Mouse (Mus musculus) hindbrain, embryonic 16.5 days (tissue): Measurements from ENCODE around the gene Art3. TPM values are rescaled to one million over a fixed set of nuclear protein-coding genes. Genes with fewer than 3 reads are reported as not detected.
A peak's percentile ranks its signal among the peaks of the same experiment; 100 is the strongest.

Experiments used
- ATAC-seq: fragments of 200-750 bp; cut with Nextera tagmentation; 2 replicates; pipeline ENCODE4 v1.8.0; 2017; ENCODE audit warnings: moderate TSS enrichment, moderate library complexity
- H3K27ac ChIP-seq: fragments of 300-500 bp; sonication (generic); 2 replicates; pipeline ENCODE4 v1.5.1; 2014; ENCODE audit warnings: low read depth, mild to moderate bottlenecking, control low read depth, low read length, moderate library complexity
- H3K27me3 ChIP-seq: fragments of 300-500 bp; sonication (generic); replicated peaks from 2 replicates; pipeline ENCODE4 v1.6.1; 2014; ENCODE audit warnings: low read length; ENCODE audit not compliant: control insufficient read depth, insufficient read depth
- H3K36me3 ChIP-seq: fragments of 300-500 bp; sonication (generic); 2 replicates; pipeline ENCODE4 v1.6.1; 2014; ENCODE audit warnings: mild to moderate bottlenecking, low read length, moderate library complexity, mixed read lengths; ENCODE audit not compliant: control insufficient read depth, insufficient read depth
- H3K4me1 ChIP-seq: fragments of 300-500 bp; sonication (generic); 2 replicates; pipeline ENCODE4 v1.6.1; 2014; ENCODE audit warnings: low read depth, low read length; ENCODE audit not compliant: control insufficient read depth, insufficient read depth
- H3K4me2 ChIP-seq: fragments of 300-500 bp; sonication (generic); 2 replicates; pipeline ENCODE4 v1.6.1; 2014; ENCODE audit warnings: mild to moderate bottlenecking, low read length, control low read depth, moderate library complexity
- H3K4me3 ChIP-seq: fragments of 300-500 bp; sonication (generic); 2 replicates; pipeline ENCODE4 v1.5.1; 2014; ENCODE audit warnings: mild to moderate bottlenecking, low read length, control low read depth, moderate library complexity
- H3K9ac ChIP-seq: fragments of 300-500 bp; sonication (generic); 2 replicates; pipeline ENCODE4 v1.6.1; 2014; ENCODE audit warnings: low read depth, mild to moderate bottlenecking, control low read depth, low read length, moderate library complexity
- H3K9me3 ChIP-seq: fragments of 300-500 bp; sonication (generic); 2 replicates; pipeline ENCODE4 v1.6.1; 2014; ENCODE audit warnings: mild to moderate bottlenecking, low read length, moderate library complexity; ENCODE audit not compliant: control insufficient read depth
- WGBS: fragments of 180-500 bp; shearing (Covaris S2); extraction: QIAGEN DNeasy Blood & Tissue Kit; methylation state at CpG from one replicate; pipeline ENCODE4 v1.1.7; 2014; 5-methylcytosine and 5-hydroxymethylcytosine counted together
- polyA plus RNA-seq: library from polyadenylated mRNA; unstranded; fragments of >200 nt; fragmentation: Nextera tagmentation; extraction: Ambion mirVana; gene quantifications from 2 replicates; pipeline ENCODE4 v1.2.1, GENCODE M21; 2015

Art3 gene
- polyA plus RNA-seq, 1 experiment from 2014 or later: 6.7 TPM

DNA sequence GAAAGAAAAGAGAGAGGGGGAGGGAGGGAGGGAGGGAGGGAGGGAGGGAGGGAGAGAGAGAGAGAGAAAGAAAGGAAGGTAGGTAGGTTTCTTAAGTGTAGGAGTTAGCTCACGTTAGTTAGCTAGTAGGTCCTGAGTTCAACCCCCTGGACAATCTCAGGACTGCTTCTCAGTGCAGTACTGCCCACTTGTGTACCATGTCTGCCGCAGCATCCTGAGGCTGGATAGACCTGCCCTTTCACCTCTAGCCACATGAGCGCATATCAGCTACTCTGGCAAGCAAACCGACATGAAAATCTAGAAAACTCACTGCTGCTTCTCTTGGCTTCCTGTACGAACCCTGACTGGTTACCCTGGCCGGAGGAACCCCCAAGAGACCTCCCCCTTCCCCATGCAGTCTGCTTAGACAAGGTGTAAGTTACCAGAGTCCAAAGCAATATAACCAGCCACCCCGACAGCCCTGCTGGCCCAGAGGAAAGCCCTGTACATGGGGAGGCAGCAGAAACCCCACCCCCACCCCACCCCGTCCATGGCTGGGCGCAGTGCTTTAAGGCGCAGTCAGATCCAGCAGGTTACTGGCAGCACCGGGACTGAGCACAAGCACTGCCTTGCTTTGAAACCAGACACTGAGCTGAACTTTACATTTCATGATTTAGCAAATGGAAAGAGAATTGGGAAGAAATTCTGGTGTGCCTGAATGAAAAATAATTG is 81.8 kb downstream of the Art3 start:
- Histone ChIP-seq H3K4me3 (no peak overlapping the region), H3K27me3 (no peaks in the 10 kb centered on the region), H3K27ac (no peak overlapping the region), H3K36me3 (peaks cover 29% of the 10 kb centered on the region), H3K9ac (no peak overlapping the region), H3K9me3 (no peaks in the 10 kb centered on the region), H3K4me1 (no peaks in the 10 kb centered on the region), H3K4me2 (no peak overlapping the region)
- no peak for ATAC-seq
- WGBS: 87% methylated on average over 11 of the region's 11 CpGs

DNA sequence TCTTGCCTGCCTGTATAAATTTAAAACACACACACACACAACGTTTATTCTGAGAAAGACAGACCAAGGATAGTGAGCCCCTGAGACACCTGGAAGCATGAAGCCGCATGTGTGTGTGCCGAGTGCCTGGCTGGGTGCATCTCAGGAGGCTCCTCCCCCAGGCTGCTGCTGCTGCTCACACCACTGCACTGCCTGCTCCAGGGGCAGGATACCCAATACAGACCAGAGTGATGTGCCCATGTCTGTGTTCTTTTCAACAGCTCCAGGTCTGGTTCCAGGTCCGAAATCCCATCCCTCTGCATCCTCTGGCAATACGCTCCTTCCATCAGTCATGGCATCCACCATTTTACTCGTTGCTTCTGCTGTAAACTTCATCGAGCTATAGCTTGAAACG is 82.4 kb downstream of the Art3 start:
- no peak overlapping the region for H3K9ac ChIP-seq
- H3K4me3 ChIP-seq: no peak overlapping the region
- no peaks in the 10 kb centered on the region for H3K4me1 ChIP-seq
- H3K4me2 ChIP-seq: no peak overlapping the region
- H3K36me3 ChIP-seq: peaks cover 29% of the 10 kb centered on the region
- WGBS: 87% methylated on average over 8 of the region's 8 CpGs
- H3K27ac ChIP-seq: no peak overlapping the region
- H3K9me3 ChIP-seq: no peaks in the 10 kb centered on the region
- H3K27me3 ChIP-seq: no peaks in the 10 kb centered on the region
- ATAC-seq: no peak

DNA sequence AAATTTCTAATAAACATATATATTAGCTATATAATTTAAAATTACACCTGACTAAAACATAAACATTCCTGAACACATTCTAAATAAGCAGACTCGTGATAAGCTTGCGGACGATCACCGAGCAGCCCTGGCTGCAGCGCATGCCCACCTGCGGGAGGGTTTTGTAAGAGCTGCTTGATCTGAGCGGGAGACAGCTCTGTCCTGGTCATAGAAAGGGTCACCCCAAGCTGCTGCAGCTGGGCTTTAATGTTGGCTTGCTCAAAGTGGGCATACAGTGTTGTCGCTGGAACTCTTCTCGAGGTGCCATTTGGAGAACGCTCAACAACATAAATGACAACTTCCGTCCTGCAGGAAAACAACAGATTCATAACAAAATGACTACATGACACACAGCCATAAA is 92.5 kb downstream of the Art3 start:
- H3K9me3 ChIP-seq: no peaks in the 10 kb centered on the region
- no peak overlapping the region for H3K27ac ChIP-seq
- H3K4me1 ChIP-seq: no peaks in the 10 kb centered on the region
- peaks cover 48% of the 10 kb centered on the region for H3K36me3 ChIP-seq
- no peak overlapping the region for H3K4me3 ChIP-seq
- no peak for ATAC-seq
- H3K4me2 ChIP-seq: no peak overlapping the region
- 97% methylated on average over 11 of the region's 11 CpGs for WGBS
- no peaks in the 10 kb centered on the region for H3K27me3 ChIP-seq
- no peak overlapping the region for H3K9ac ChIP-seq

DNA sequence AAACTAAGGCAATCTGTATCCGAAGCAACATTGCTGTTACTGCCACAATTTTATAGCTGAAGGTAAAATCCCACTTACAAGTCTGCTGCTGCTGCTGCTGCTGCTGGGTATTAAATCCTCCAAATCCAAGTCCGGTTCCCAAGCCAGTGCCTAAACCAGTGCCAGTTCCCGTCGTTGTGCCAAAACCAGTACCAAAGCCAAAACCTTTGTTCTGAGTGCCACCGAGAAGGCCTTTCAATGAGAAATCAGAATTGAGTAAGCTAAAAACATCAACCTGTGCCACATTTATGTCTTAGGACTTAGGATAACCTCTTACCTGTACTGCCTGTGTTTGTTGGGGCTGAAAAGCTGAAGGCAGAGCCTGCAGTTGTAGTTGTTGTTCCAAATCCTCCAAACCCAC is 99.1 kb downstream of the Art3 start:
- no peak overlapping the region for H3K9ac ChIP-seq
- H3K9me3 ChIP-seq: no peaks in the 10 kb centered on the region
- H3K4me1 ChIP-seq: peaks cover 12% of the 10 kb centered on the region
- WGBS: 79% methylated on average over 5 of the region's 5 CpGs
- H3K27me3 ChIP-seq: no peaks in the 10 kb centered on the region
- peaks cover 29% of the 10 kb centered on the region for H3K36me3 ChIP-seq
- no peak overlapping the region for H3K4me2 ChIP-seq
- no peak overlapping the region for H3K27ac ChIP-seq
- no peak overlapping the region for H3K4me3 ChIP-seq
- no peak for ATAC-seq

DNA sequence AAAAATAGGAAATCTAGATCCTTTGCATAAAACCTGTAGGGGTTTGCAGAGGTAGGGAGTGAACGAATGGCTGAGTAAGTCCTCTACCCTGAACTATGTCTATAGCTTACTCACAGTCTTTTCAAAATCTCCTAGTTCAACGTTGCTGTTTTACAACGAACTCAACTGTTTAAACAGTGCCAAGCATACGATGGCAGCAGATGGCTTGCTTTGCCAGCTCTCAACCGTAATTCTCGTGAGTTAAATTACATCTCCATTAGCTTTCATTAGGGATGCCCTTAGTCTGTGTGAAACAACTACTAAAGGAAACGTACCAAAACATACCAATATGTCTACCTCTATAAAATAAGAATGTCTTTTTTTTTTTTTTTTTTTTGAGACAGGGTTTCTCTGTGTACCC is 100.0 kb downstream of the Art3 start:
- no peaks in the 10 kb centered on the region for H3K27me3 ChIP-seq
- no peak overlapping the region for H3K27ac ChIP-seq

DNA sequence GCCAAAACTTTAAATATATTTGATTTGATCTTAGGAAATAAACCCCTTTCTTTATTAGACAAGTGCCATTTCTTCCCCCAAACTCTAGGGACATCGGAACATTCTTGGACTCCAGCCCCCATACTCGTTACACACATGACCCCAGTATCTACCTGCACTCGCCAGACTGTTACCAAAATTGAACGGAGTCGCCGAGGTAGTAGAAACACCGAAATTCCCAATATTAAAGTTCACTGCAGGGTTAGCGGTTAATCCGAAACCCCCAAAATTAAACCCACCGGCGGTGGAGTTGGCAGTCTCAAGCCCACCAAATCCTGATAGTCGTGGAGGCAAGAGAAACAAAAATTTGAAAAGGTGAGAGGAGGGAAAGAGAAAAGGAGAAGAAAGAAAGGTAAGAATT is 102.4 kb downstream of the Art3 start:
- Histone ChIP-seq H3K4me2 (peak overlapping the region; percentile 91), H3K9me3 (no peaks in the 10 kb centered on the region), H3K4me3 (peak overlapping the region; percentile 64), H3K27ac (no peak overlapping the region; the same call in 1 of the 2 replicates), H3K27me3 (no peaks in the 10 kb centered on the region), H3K36me3 (peaks cover 4% of the 10 kb centered on the region; the same call in 1 of the 2 replicates), H3K4me1 (peaks cover 12% of the 10 kb centered on the region), H3K9ac (peak overlapping the region; percentile 92)
- under 1% methylated on average over 12 of the region's 12 CpGs for WGBS
- no peak for ATAC-seq

More for the DNA sequence above, 100.0 kb downstream of the Art3 start:
- WGBS: 69% methylated on average over 7 of the region's 7 CpGs
- no peak for ATAC-seq
- Histone ChIP-seq H3K9me3 (no peaks in the 10 kb centered on the region), H3K9ac (no peak overlapping the region), H3K4me3 (no peak overlapping the region), H3K4me2 (no peak overlapping the region), H3K36me3 (peaks cover 27% of the 10 kb centered on the region), H3K4me1 (peaks cover 12% of the 10 kb centered on the region)

DNA sequence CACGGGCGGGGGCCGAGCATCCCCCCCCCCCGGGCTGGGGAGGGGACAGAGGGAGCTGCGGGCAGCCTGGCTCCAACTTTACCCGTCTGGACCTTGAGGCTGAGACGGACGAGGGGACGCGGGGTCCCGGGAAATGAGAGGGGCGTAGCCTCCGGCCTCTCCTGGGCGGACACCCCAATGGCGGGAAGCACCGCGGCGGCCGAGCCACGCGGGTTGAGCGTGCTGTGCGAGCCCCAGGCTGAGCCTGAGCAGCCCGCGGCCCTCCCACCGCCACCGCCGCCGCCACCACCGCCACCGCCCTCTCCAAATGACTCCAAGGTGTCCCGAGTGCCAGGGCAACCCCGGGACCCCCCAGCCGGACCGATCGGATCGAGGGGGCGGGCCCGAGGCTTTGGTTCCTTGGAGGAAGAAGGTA is 103.0 kb downstream of the Art3 start:
- Histone ChIP-seq H3K4me3 (peak overlapping the region; percentile 64), H3K36me3 (0 out of 2 replicates have a peak, but pooled peaks cover 3% of the 10 kb centered on the region), H3K9ac (peak overlapping the region; percentile 92), H3K4me1 (peaks cover 12% of the 10 kb centered on the region), H3K27ac (peak overlapping the region; percentile 82), H3K9me3 (no peaks in the 10 kb centered on the region), H3K4me2 (peak overlapping the region; percentile 91), H3K27me3 (no peaks in the 10 kb centered on the region)
- no peak for ATAC-seq
- WGBS: 0% methylated on average over 12 of the region's 39 CpGs

DNA sequence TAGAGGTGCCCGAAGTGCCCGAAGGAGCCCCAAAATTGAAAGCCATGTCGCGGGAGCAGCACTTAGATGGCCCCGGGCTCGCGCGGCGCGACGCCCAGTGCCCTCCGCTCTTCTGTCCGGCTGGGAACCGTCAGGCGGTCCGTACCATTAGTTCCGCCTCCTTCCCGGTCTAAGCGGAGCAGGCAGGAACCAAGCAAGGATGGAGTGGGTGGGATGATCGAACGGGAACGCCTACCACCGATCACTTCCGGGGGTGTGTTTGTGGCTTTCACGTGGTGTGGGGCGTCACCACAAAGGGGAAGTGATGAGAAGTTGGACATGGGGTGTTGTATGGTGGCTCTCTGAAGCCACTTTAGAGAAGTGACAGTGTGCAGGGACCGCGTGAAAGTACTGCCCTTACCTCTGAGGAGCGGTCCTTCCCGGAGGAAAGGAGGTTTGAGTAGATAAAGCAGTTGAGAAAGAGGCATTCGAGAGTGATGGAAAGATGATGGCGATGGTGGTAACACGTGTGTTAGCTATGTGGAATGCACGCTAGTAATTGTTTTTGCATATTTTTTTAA is 103.5 kb downstream of the Art3 start, which contains the start of gene Nup54:
Gene Nup54, minus strand, starts transcription at position 195 of the 560 bp plus-strand sequence.
- Histone ChIP-seq H3K27me3 (no peaks in the 10 kb centered on the region), H3K4me2 (peak within 1 kb of the TSS; percentile 91), H3K4me3 (peak within 1 kb of the TSS; percentile 64), H3K9me3 (no peaks in the 10 kb centered on the region), H3K4me1 (peaks cover 12% of the 10 kb centered on the region), H3K36me3 (0 out of 2 replicates have a peak, but pooled peaks cover 3% of the 10 kb centered on the region), H3K9ac (peak within 1 kb of the TSS; percentile 92), H3K27ac (peak within 1 kb of the TSS; percentile 82)
- peak; percentile 100 for ATAC-seq
- 1% methylated on average over 34 of the region's 34 CpGs for WGBS

DNA sequence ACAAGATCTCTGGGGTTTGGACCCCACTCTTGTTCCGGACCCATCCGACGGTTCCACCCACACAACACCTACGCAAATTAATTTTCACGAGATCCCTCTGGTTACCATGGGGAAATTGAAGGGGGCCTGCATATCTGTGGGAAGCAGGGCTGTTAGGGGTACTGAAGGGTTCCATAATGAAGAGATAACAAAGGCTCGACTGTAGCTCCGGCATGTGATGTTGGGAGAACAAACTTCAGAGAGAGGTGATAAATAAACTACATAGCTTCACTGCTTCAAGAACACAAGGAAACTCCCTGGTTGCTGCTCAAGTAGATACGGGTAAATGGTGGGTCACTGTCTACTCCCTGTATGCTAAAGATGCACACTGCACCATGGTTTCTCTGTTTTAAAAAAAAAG is 106.9 kb downstream of the Art3 start:
- H3K4me3 ChIP-seq: no peak overlapping the region
- peaks cover 5% of the 10 kb centered on the region; the same call in 1 of the 2 replicates for H3K36me3 ChIP-seq
- no peak for ATAC-seq
- H3K4me1 ChIP-seq: peaks cover 8% of the 10 kb centered on the region
- no peaks in the 10 kb centered on the region for H3K9me3 ChIP-seq
- H3K27me3 ChIP-seq: no peaks in the 10 kb centered on the region
- no peak overlapping the region for H3K4me2 ChIP-seq
- H3K27ac ChIP-seq: no peak overlapping the region
- H3K9ac ChIP-seq: no peak overlapping the region
- WGBS: 85% methylated on average over 8 of the region's 8 CpGs
